Mouse (Mus musculus): ENCODE results near the gene Cyp2d11.
"Not testable (repeated sequence)": the region's sequence is repeated elsewhere in the genome, so short reads cannot be mapped to it uniquely, and the experiment has no call there.

Cyp2d11 gene

GRCm38 (mm10) chr15:82379871-82380713 is 13.7 kb downstream of the Cyp2d11 start, which contains the start of gene Cyp2d22:
Gene Cyp2d22 (minus strand): TSS chr15:82380260.
- no peak for DNase-seq (ENCODE audit: low read depth, low spot score)

DNA sequence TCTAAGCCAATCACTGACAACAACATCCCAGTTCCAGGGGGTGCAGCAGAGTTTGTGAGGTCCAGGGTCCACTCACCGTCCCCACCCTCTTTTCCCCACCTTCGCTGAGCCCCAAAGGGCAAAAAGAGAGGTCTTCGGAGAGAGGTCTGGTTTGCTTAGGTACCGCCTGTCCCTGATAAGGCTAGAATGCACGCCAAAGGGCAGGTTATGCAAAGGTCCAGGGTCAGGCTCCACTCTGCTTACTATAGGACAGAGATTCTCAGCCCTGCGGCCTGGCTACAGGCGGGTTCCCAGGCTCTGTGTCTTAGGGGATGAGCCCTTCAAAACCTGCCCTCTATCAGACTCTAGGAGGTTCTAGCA is 14.3 kb downstream of the Cyp2d11 start:
- DNase-seq (ENCODE audit: low read depth, low spot score), result no peak

DNA sequence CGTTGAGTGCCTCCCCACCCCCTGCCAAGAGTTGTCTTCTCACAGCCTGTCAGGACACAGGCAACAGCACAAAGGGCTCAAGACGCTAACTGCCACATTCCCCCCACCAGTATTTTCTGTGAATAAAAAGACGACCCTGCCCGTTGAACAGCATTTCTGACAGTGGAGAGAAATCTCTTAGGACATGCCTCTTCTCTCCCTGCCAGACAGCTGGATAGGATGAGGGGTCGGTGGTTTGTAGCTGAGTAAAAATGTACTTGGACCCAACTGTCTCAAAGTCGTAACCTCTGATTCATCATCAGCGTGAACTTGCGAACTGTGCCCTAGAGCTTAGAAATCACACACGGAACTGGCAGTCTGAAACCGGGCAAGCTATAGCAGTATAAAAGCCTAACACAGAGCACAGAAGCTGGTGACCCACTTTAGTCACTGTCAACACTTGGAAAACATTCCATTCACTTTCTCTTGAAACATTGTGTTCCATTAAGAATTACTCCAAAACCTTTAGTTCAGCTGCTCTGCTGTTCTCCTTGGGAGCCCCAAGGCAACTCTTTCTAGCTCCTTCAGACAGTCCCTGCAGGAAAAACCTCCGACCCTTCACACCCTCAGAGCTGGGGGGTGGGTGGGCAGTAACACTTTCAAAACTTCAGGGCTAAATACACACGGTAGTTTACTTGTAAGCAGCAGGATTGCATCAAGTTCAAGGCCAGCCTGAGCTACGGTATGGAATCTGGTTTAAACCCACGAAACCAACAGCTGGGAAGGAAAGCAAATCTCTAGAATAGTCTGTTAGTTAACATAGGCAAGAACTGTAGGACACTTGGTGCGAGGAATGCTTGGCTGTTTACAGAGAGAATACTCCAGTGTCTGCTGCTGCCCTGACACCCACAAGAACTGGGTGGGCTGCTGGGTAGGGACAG is 15.3 kb downstream of the Cyp2d11 start:
- no peak for DNase-seq (ENCODE audit: low read depth, low spot score)

- DNase-seq (ENCODE audit: low read depth, low spot score), result no peak
These were observed 16.1 kb downstream of the Cyp2d11 start for GRCm38 (mm10) chr15:82377701-82378100.

DNA sequence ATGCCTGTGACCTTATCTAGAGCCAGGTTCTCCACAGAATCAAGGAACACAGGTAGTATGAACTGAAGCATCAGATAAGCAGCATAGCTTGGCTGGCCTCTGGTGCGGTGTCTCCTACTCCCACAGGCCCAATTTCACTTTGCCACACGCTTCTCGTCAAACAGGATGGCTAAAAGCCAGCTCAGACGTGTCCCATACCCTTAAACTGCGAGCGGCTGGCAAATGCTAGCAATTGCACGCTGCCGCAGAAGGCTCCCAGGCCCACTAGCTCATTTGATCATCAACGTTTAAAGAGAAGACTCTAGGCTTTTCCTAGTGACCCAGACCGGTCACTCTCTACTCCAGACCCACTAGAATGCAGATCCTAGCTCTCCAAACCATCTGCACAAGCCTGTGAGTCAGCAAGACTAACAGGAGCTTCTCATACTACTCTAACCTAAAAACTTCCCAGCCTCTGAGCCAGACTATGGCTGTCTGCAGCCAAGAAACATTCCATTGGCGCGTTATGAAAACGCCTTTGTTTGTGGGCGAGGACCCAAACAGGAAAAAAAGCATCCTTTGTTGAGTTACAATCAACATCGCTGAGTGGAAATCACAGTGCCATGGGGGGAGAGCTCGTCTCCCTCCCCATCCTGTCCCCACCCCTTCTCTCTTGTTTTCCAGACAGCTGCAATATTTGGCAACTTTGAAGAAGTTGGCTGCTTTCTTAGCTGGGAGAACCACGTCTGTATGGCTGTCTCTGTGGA is 17.3 kb downstream of the Cyp2d11 start:
- DNase-seq (ENCODE audit: low read depth, low spot score), result no peak

DNA sequence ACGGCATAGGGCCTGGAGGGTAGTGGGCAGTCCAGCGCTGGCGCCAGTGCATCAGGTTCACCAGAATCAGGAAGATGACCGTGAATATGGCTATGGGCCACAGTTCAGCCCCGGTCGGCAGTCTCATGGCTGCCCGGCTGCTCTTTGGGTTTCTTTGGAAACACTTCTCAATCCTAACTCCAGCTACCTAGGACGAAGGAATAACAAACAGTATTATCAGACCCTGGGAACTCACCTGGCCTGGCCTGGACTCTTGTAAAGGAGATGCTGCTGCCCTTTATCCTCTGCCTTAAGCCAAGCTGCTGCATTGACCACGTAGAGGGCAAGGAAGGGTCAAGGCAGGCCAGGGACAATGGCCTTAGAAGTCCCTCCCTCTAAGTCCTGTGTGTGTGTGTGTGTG is 18.0 kb downstream of the Cyp2d11 start:
- DNase-seq (ENCODE audit: low read depth, low spot score), result no peak

DNA sequence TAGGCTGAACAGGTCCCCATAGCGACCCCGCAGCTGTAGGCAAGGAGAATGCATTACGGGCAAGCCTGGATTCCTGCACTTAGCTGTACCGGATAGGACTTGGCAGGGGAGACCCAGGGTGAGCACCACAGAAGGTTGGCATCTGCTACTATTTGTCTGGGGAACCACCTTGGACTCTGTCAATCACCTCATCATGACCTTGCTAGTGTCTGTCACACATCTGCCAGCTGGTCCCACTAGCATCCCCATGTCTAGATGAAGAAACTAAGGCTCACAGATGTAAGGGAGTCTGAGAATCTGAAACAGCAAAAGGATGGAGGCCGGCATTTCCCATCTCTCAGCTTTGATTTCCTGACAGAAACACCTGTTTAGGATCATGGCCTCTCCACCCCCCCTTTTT is 19.4 kb downstream of the Cyp2d11 start:
- no peak for DNase-seq (ENCODE audit: low read depth, low spot score)

DNA sequence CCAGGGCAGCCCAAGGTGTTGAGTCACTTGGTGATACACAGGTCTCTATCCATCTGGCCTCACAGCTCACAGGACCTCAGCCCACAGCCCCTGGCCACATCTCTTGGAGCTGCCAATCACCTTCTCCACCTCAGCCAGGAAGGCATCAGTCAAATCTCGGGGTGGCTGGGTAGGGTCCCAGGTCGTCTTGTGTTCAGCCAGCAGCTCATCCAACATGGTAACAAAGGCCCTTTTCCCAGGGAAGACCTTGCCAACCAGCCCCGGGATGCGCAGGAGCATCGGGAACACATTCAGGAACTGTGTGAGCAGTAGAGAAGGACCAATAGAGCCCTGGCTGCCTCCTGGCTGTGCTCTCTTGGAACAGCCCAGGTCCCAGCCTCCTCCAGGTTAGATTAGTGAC is 20.8 kb downstream of the Cyp2d11 start:
- no peak for DNase-seq (ENCODE audit: low read depth, low spot score)

GRCm38 (mm10) chr15:82372446-82372845 is 21.4 kb downstream of the Cyp2d11 start:
- DNase-seq (ENCODE audit: low read depth, low spot score), result no peak

DNA sequence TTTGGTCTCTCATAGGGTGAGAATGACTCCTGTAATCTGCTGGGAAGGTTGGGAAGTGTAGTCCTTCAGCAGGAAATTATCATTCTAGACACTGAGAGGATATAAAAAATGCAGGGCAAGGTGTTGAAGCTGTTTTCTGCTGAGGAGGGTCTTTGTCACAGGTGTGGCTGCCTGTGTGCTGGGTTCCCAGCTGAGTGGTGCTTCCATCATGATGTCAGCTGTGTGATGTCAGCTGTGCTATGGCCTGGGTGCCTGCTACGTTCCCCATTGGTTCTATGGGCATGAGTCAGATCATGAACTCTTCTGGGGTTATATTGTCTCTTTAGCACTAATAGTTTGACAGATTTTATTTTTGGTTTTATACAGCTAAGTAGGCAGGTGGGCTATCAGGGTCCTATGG is 25.0 kb downstream of the Cyp2d11 start:
- no peak for DNase-seq (ENCODE audit: low read depth, low spot score)

DNA sequence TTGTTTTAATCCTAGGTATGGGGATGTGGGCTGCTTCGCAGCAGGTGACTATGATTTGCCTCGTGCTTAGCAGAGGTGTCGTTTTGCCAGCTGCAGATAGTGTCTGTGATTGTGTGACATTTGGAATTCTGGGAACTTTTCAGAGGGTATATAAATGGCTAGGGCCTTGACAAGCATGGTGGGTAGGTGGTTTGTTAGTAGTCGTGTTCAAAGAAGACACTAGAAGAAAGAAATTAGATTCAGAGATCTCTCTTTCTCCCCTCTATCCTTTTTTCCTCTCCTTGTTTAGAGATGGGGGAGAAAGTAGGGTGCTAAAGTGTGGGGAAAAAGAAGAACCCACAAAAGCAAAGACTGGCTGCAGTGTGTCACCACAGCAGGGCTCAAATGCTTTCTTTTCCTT is 25.7 kb downstream of the Cyp2d11 start:
- no peak for DNase-seq (ENCODE audit: low read depth, low spot score)

GRCm38 (mm10) chr15:82364561-82364960 is 29.3 kb downstream of the Cyp2d11 start:
- DNase-seq (ENCODE audit: low read depth, low spot score), result not testable (repeated sequence)

- DNase-seq (ENCODE audit: low read depth, low spot score), result not testable (repeated sequence)
These were observed 30.0 kb downstream of the Cyp2d11 start for GRCm38 (mm10) chr15:82363801-82364200.

- DNase-seq (ENCODE audit: low read depth, low spot score), result no peak
These were observed 31.6 kb downstream of the Cyp2d11 start for GRCm38 (mm10) chr15:82362234-82362633.

DNA sequence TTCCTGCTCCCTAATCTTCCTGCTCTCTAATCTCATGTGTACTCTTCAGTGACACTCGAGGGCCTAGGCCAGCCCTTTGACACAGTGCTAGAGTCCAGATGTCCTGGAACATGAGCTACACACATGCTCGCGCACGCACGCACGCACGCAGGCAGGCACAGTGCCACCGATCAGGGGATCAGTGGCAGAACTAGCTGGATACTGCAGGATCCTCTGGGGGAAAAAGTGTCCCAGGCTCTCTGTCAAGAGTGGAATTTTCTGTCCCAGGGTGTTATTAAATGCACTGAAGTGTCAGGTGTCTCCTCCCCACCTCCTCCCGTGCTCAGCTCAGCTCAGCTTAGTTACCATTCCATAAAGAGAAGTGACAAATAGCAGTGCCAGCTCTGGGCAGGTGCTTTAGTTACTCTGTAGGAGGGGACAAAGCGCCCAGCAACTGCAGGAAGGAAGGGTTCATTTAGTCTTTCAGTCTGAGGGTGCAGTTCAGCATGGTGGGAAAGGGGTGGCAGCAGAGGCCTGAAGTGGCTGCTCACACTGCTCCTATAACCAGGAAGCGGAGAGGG is 32.3 kb downstream of the Cyp2d11 start:
- DNase-seq (ENCODE audit: low read depth, low spot score), result no peak

GRCm38 (mm10) chr15:82358431-82359260 is 35.2 kb downstream of the Cyp2d11 start:
- DNase-seq (ENCODE audit: low read depth, low spot score), result no peak

DNA sequence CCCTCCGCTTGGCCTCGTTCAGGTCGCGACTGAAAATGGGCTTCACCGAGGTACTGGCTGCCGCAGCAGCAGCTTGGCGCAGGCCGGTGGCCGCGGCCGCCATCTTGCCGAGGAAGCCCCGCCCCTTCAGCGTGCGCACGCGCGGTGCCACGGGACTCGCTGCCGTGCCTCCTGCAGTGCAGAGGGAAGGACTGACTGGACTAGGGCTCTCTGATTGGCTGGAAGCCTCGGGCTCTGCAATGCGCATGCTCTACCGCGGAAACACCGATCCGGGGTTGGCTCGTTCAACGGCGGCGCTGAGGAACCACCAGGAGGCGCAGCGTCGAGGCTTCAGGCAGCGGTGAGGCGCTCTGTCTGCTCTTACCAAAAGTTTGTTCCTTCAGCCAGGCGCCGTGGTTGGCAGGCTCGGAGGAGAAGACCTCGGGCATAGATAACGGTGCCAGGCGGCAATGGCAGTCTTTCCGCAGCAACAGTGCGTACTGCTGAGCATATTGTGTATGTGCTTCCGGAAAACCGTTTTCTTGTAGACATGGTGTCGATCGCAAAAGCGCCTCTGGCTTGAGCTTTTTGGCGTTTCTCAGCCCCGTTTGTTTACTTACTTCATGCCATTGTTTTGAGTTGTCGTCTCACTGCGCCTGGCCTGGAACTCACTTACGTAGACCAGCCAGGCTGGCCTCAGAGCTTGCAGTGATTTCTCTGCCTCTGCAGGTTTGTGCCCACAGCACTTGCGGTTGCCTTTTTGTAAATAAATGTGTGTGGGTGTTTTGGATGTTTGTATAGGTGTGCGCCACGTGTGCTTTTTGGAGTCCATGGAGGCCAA is 39.5 kb downstream of the Cyp2d11 start, which contains the start of gene Ndufa6:
TSS of gene Ndufa6 (minus strand) at position 197 of the 820 bp plus-strand sequence.
- DNase-seq (ENCODE audit: low read depth, low spot score), result peak; percentile 96

- no peak for DNase-seq (ENCODE audit: low read depth, low spot score)
These were observed 40.1 kb downstream of the Cyp2d11 start for GRCm38 (mm10) chr15:82353745-82354113.

DNA sequence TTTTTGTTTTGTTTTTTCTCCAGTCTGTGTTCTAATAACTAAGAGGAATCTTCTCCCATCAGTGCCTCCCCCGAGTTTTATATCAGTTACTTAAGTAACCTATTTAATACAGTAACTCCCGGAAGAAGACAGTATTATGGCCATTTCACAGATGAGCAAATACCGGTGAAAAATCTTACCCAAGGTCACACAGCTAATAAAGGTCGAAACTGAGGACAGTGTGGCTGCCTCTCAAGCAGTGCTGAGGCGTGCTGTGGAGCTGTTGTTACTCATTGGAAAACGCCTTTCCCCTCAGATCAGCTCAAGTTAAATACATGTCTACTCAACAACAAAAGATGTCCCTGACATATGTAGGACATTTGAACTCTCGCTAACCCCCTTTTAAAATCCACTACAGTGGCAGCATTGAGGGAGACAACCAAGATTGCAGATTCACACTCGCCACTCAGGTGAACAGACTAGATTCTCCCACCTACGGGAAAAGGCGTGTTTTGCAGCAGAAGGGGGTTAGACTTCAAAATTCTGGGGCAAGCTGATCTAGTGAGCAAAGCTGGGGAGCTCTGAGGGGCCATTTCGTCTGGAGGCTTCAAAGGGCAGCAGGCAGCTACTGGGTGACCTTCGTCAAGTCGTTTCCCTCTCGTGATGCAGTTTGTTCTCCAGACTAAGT is 40.6 kb downstream of the Cyp2d11 start:
- DNase-seq (ENCODE audit: low read depth, low spot score), result no peak

All from brain, embryonic 18.5 days (tissue).